Mouse (Mus musculus) stomach, embryonic 16.5 days (tissue): ENCODE measurements around the gene Insm2. TPM values are rescaled to one million over a fixed set of nuclear protein-coding genes. Genes with fewer than 3 reads are reported as not detected.
"Not testable (repeated sequence)": the region's sequence is repeated elsewhere in the genome, so short reads cannot be mapped to it uniquely, and the experiment has no call there.

Source experiments
- ATAC-seq: fragments of 200-750 bp; cut with Nextera tagmentation; 2 replicates; pipeline ENCODE4 v1.8.0; 2017; ENCODE audit warnings: moderate number of reproducible peaks, moderate TSS enrichment; ENCODE audit not compliant: insufficient read depth, low FRiP score
- H3K27ac ChIP-seq: fragments of 300-500 bp; sonication (generic); 2 replicates; pipeline ENCODE4 v1.5.1; 2014; ENCODE audit warnings: low read length
- H3K27me3 ChIP-seq: fragments of 300-500 bp; sonication (generic); 2 replicates; pipeline ENCODE4 v1.6.1; 2014; ENCODE audit warnings: low read length, control low read depth, mixed read lengths; ENCODE audit not compliant: control insufficient read depth, insufficient read depth
- H3K36me3 ChIP-seq: fragments of 300-500 bp; sonication (generic); 2 replicates; pipeline ENCODE4 v1.6.1; 2014; ENCODE audit warnings: low read length; ENCODE audit not compliant: control insufficient read depth, insufficient read depth
- H3K4me1 ChIP-seq: fragments of 300-500 bp; sonication (generic); 2 replicates; pipeline ENCODE4 v1.6.1; 2014; ENCODE audit warnings: low read length, control low read depth, mixed read lengths; ENCODE audit not compliant: control insufficient read depth, insufficient read depth
- H3K4me2 ChIP-seq: fragments of 300-500 bp; sonication (generic); 2 replicates; pipeline ENCODE4 v1.6.1; 2014; ENCODE audit warnings: low read depth, low read length, mixed read lengths
- H3K4me3 ChIP-seq: fragments of 300-500 bp; sonication (generic); replicated peaks from 2 replicates; pipeline ENCODE4 v1.5.1; 2014; ENCODE audit warnings: mild to moderate bottlenecking, low read length
- H3K9ac ChIP-seq: fragments of 300-500 bp; sonication (generic); 2 replicates; pipeline ENCODE4 v1.6.1; 2014; ENCODE audit warnings: low read length
- H3K9me3 ChIP-seq: fragments of 300-500 bp; sonication (generic); replicated peaks from 2 replicates; pipeline ENCODE4 v1.6.1; 2016; ENCODE audit warnings: low read length, control low read depth; ENCODE audit not compliant: control insufficient read depth
- WGBS: fragments of 180-500 bp; shearing (Covaris S2); extraction: QIAGEN DNeasy Blood & Tissue Kit; methylation state at CpG from one replicate; pipeline ENCODE4 v1.1.7; 2014; 5-methylcytosine and 5-hydroxymethylcytosine counted together
- polyA plus RNA-seq: library from polyadenylated mRNA; unstranded; fragments of >200 nt; fragmentation: Nextera tagmentation; extraction: Ambion mirVana; gene quantifications from 2 replicates; pipeline ENCODE4 v1.2.1, GENCODE M21; 2015

Gene Insm2
- polyA plus RNA-seq, 1 experiment from 2014 or later: 0.21 TPM

- H3K4me1 ChIP-seq: no peaks in the 10 kb centered on the region
- no peaks in the 10 kb centered on the region for H3K36me3 ChIP-seq
- H3K27me3 ChIP-seq: no peaks in the 10 kb centered on the region
- no peaks in the 10 kb centered on the region for H3K9me3 ChIP-seq
- no peak overlapping the region for H3K4me3 ChIP-seq
- H3K27ac ChIP-seq: no peak overlapping the region
- H3K4me2 ChIP-seq: no peak overlapping the region
- WGBS: 75% methylated on average over 9 of the region's 9 CpGs
- no peak for ATAC-seq
- H3K9ac ChIP-seq: no peak overlapping the region
These were observed 33.4 kb upstream of the Insm2 start for GRCm38 (mm10) chr12:55565867-55566266.

GRCm38 (mm10) chr12:55566837-55567236 is 32.4 kb upstream of the Insm2 start:
- no peaks in the 10 kb centered on the region for H3K4me1 ChIP-seq
- ATAC-seq: no peak
- WGBS: 59% methylated on average over 5 of the region's 5 CpGs
- no peak overlapping the region for H3K4me2 ChIP-seq
- no peaks in the 10 kb centered on the region for H3K27me3 ChIP-seq
- H3K9ac ChIP-seq: no peak overlapping the region
- H3K36me3 ChIP-seq: no peaks in the 10 kb centered on the region
- no peak overlapping the region for H3K4me3 ChIP-seq
- no peak overlapping the region for H3K27ac ChIP-seq
- no peaks in the 10 kb centered on the region for H3K9me3 ChIP-seq

GRCm38 (mm10) chr12:55568466-55568865 is 30.8 kb upstream of the Insm2 start:
- Histone ChIP-seq H3K36me3 (no peaks in the 10 kb centered on the region), H3K27me3 (no peaks in the 10 kb centered on the region), H3K27ac (no peak overlapping the region), H3K4me3 (no peak overlapping the region), H3K4me2 (no peak overlapping the region), H3K4me1 (no peaks in the 10 kb centered on the region), H3K9me3 (no peaks in the 10 kb centered on the region), H3K9ac (no peak overlapping the region)
- 82% methylated on average over 3 of the region's 3 CpGs for WGBS
- ATAC-seq: no peak

GRCm38 (mm10) chr12:55569676-55570075 is 29.6 kb upstream of the Insm2 start:
- Histone ChIP-seq H3K4me3 (no peak overlapping the region), H3K9ac (no peak overlapping the region), H3K9me3 (no peaks in the 10 kb centered on the region), H3K4me1 (no peaks in the 10 kb centered on the region), H3K27ac (no peak overlapping the region), H3K27me3 (no peaks in the 10 kb centered on the region), H3K4me2 (no peak overlapping the region), H3K36me3 (no peaks in the 10 kb centered on the region)
- WGBS: 52% methylated on average over 6 of the region's 6 CpGs
- no peak for ATAC-seq

GRCm38 (mm10) chr12:55570646-55571045 is 28.6 kb upstream of the Insm2 start:
- WGBS: 85% methylated on average over 9 of the region's 9 CpGs
- no peak overlapping the region for H3K4me3 ChIP-seq
- no peak overlapping the region for H3K27ac ChIP-seq
- no peaks in the 10 kb centered on the region for H3K4me1 ChIP-seq
- no peak for ATAC-seq
- H3K9ac ChIP-seq: no peak overlapping the region
- no peaks in the 10 kb centered on the region for H3K36me3 ChIP-seq
- H3K9me3 ChIP-seq: no peaks in the 10 kb centered on the region
- H3K27me3 ChIP-seq: no peaks in the 10 kb centered on the region
- H3K4me2 ChIP-seq: no peak overlapping the region

GRCm38 (mm10) chr12:55571181-55571580 is 28.0 kb upstream of the Insm2 start:
- 79% methylated on average over 11 of the region's 11 CpGs for WGBS
- Histone ChIP-seq H3K9me3 (no peaks in the 10 kb centered on the region), H3K36me3 (no peaks in the 10 kb centered on the region), H3K4me3 (no peak overlapping the region), H3K27ac (no peak overlapping the region), H3K9ac (no peak overlapping the region), H3K4me2 (no peak overlapping the region), H3K4me1 (no peaks in the 10 kb centered on the region), H3K27me3 (no peaks in the 10 kb centered on the region)
- no peak for ATAC-seq

- Histone ChIP-seq H3K9ac (no peak overlapping the region), H3K27me3 (no peaks in the 10 kb centered on the region), H3K9me3 (no peaks in the 10 kb centered on the region), H3K27ac (no peak overlapping the region), H3K4me2 (no peak overlapping the region), H3K4me1 (no peaks in the 10 kb centered on the region), H3K36me3 (no peaks in the 10 kb centered on the region), H3K4me3 (no peak overlapping the region)
- 84% methylated on average over 10 of the region's 10 CpGs for WGBS
- ATAC-seq: no peak
These were observed 27.6 kb upstream of the Insm2 start for GRCm38 (mm10) chr12:55571661-55572060.

GRCm38 (mm10) chr12:55573089-55573488 is 26.1 kb upstream of the Insm2 start:
- Histone ChIP-seq H3K27ac (no peak overlapping the region), H3K4me1 (no peaks in the 10 kb centered on the region), H3K4me2 (no peak overlapping the region), H3K36me3 (no peaks in the 10 kb centered on the region), H3K27me3 (no peaks in the 10 kb centered on the region), H3K9ac (no peak overlapping the region), H3K9me3 (no peaks in the 10 kb centered on the region), H3K4me3 (no peak overlapping the region)
- no peak for ATAC-seq

- no peak; the same call in 1 of the 2 replicates for ATAC-seq
- WGBS: 6% methylated on average over 6 of the region's 6 CpGs
- Histone ChIP-seq H3K36me3 (no peaks in the 10 kb centered on the region), H3K9me3 (no peaks in the 10 kb centered on the region), H3K4me1 (no peaks in the 10 kb centered on the region), H3K27me3 (no peaks in the 10 kb centered on the region), H3K4me3 (no peak overlapping the region), H3K9ac (no peak overlapping the region), H3K27ac (no peak overlapping the region), H3K4me2 (no peak overlapping the region)
These were observed 25.4 kb upstream of the Insm2 start for GRCm38 (mm10) chr12:55573794-55574193.

GRCm38 (mm10) chr12:55586936-55587335 is 12.3 kb upstream of the Insm2 start:
- H3K36me3 ChIP-seq, H3K4me2 ChIP-seq, H3K9me3 ChIP-seq, H3K4me1 ChIP-seq, H3K4me3 ChIP-seq, H3K27me3 ChIP-seq, H3K27ac ChIP-seq, H3K9ac ChIP-seq, ATAC-seq: not testable (repeated sequence)
- 62% methylated on average over 9 of the region's 9 CpGs for WGBS
